Mouse (Mus musculus) embryo, embryonic 10 days (tissue): ENCODE results near the gene Ift172.

Experiments used
- DNase-seq: peaks from one replicate; pipeline ENCODE4 v3.0.0-alpha.2; 2015; ENCODE audit warnings: low spot score

Gene Ift172

DNA sequence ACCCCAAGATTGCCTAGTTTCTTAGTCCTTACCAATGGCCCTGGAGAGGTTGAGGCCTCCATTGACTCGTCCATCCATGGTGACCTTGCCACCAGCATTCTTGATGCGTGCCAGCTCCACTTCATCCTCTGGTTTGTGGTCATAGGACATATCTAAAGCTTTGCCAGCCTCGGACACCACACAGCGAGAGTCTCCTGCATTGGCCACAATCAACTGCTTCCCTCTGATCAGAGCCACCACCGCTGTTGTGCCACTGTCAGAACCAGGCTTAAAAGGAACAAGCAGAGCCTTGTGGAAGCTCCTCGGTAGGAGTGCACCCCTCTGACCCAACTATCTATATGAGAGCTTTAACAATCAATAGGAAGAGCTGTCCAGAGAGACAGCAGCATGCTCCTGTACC is 86.5 kb downstream of the Ift172 start:
- DNase-seq = no peak

DNA sequence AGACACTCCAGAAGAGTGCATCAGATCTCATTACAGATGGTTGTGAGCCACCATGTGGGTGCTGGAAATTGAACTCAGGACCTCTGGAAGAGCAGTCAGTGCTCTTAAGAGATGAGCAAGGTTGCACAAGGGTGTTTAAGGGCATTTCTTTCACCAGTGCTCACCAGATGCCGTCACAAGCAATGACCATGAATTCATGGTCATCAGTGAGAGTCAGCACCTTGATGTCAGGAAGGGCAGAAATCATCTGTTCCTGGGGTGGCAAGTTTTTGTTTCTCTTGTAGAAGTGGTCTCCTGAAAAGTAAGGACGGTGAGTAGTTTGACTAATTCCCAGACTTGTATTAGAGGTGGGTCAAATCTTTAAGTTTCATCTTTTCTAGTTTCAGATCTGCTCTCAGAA is 87.0 kb downstream of the Ift172 start:
- DNase-seq = no peak
